Mouse (Mus musculus): ENCODE data around the gene Ctsw. TPM values are rescaled to one million over a fixed set of nuclear protein-coding genes. Genes with fewer than 3 reads are reported as not detected.

Gene Ctsw
- polyA plus RNA-seq, 1 experiment, result not detected

DNA sequence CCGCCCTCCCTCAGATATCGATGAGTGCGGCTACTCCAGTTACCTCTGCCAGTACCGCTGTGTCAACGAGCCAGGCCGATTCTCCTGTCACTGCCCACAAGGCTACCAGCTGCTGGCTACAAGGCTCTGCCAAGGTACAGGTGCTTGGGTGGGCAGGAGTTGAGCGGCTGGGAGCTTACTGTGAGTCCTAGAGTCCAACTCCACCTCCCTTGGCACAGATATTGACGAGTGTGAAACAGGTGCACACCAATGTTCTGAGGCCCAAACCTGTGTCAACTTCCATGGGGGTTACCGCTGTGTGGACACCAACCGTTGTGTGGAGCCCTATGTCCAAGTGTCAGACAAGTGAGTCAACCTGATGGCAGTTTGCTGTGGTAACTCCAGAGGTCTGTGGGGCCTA lies 11.7 kb upstream of the Ctsw start:
- Histone ChIP-seq H3K36me3 (ENCODE audit: control insufficient read depth, insufficient read depth, low read length) (no peaks in the 10 kb centered on the region), H3K27ac (ENCODE audit: control insufficient read depth, insufficient read depth, low read depth, low read length) (no peak overlapping the region), H3K27me3 (ENCODE audit: control insufficient read depth, insufficient read depth, low read length) (no peaks in the 10 kb centered on the region), H3K4me3 (ENCODE audit: control insufficient read depth, low read depth, low read length) (no peak overlapping the region), H3K4me1 (ENCODE audit: control insufficient read depth, insufficient read depth, low read length) (peaks cover 10% of the 10 kb centered on the region)
- 0 out of 2 replicates have a peak, but pooled peaks have one; percentile 15 for TF ChIP-seq POLR2A (IDR thresholded peaks at IDR 0.05; ENCODE audit: control insufficient read depth, low read depth, low read length)
- no peak for TF ChIP-seq CTCF (IDR thresholded peaks at IDR 0.05; ENCODE audit: control insufficient read depth, insufficient read depth, insufficient replicate concordance, low read depth, low read length)

DNA sequence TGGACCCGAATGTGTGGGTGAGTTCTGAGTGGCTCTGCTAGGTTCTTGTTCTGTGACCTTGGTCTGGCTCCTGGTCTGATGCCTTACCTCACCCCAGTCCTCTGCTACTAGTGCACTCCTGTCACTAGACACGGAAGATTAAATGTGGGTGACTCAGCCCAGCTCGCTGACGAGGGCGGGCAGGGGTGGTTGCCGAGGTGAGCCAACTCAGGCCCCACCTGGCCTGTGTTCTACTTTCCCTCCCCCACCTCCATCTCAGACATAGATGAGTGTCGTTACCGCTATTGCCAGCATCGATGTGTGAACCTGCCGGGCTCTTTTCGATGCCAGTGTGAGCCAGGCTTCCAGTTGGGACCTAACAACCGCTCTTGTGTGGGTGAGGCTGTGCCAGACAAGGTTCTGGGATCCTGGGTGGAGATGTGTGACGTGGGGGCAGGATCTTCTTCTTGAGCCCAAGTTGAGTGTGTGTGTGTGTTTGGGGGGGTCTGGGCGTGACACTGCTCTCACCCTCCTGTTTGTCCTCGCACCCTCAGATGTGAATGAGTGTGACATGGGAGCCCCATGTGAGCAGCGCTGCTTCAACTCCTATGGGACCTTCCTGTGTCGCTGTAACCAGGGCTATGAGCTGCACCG lies 9.5 kb upstream of the Ctsw start:
- Histone ChIP-seq H3K4me3 (ENCODE audit: control insufficient read depth, low read depth, low read length) (no peak overlapping the region), H3K27me3 (ENCODE audit: control insufficient read depth, insufficient read depth, low read length) (no peaks in the 10 kb centered on the region), H3K4me1 (ENCODE audit: control insufficient read depth, insufficient read depth, low read length) (peaks cover 23% of the 10 kb centered on the region), H3K36me3 (ENCODE audit: control insufficient read depth, insufficient read depth, low read length) (no peaks in the 10 kb centered on the region), H3K27ac (ENCODE audit: control insufficient read depth, insufficient read depth, low read depth, low read length) (no peak overlapping the region)
- no peak for TF ChIP-seq POLR2A (IDR thresholded peaks at IDR 0.05; ENCODE audit: control insufficient read depth, low read depth, low read length)
- no peak for TF ChIP-seq CTCF (IDR thresholded peaks at IDR 0.05; ENCODE audit: control insufficient read depth, insufficient read depth, insufficient replicate concordance, low read depth, low read length)

DNA sequence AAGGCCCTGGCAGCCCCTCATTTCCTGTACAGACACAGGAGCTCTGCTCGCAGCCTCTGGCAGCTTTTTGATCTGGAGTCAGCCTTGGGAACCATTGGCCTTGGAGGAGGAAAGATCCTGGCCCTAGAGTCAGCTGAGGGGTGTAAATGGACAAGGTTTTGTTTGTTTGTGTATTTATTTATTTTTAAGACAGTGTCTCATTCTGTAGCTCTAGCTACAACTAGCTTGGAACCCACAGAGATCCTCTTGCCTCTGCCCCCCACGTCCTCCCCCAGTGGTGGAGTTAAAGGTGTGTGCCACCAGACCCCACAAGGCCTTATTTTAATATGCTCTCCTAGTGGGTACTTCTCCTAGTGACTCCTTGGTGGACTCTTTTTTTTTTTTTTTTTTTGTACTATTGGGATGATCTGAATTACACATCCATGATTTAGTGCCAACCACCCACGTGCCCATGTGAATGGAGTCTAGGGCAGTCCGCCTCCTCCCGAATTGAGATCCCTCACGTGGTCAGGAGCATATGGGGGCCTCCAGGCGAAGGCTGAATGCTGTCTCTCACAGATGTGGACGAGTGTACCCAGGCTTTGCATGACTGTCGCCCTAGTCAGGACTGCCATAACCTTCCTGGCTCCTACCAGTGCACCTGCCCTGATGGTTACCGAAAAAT lies 8.8 kb upstream of the Ctsw start:
- Histone ChIP-seq H3K27me3 (ENCODE audit: control insufficient read depth, insufficient read depth, low read length) (no peaks in the 10 kb centered on the region), H3K4me3 (ENCODE audit: control insufficient read depth, low read depth, low read length) (no peak overlapping the region), H3K27ac (ENCODE audit: control insufficient read depth, insufficient read depth, low read depth, low read length) (no peak overlapping the region), H3K36me3 (ENCODE audit: control insufficient read depth, insufficient read depth, low read length) (no peaks in the 10 kb centered on the region), H3K4me1 (ENCODE audit: control insufficient read depth, insufficient read depth, low read length) (peaks cover 23% of the 10 kb centered on the region)
- TF ChIP-seq POLR2A (IDR thresholded peaks at IDR 0.05; ENCODE audit: control insufficient read depth, low read depth, low read length) (no peak), CTCF (IDR thresholded peaks at IDR 0.05; ENCODE audit: control insufficient read depth, insufficient read depth, insufficient replicate concordance, low read depth, low read length) (no peak)

DNA sequence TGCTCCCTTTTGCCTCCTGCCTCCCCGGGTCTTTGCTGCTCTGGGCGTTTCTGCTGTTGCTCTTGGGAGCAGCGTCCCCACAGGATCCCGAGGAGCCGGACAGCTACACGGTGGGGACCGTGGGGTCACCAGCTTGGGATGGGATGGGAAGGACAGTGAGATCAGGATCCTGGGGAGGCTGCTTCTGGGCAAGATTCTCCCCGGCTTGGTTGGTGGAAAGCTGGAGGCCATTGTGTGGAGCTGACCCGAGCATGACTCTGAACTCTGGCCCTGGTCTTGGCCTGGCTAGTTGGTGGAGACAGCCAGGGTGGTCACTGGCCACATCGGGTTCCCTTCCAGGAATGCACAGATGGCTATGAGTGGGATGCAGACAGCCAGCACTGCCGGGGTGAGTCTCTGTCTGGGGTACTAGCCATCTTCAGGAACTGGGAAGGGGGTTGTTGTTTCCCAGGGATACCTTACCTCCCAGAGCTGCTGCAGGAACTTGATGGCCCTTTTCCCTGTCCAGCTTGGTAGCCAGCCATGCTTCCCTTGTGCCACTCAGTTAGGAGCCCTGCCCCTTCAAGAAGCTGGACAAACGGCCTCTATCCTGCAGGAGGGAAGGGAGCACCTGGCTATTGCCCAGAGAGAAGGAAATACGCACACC lies 6.9 kb upstream of the Ctsw start:
- H3K36me3 ChIP-seq (ENCODE audit: control insufficient read depth, insufficient read depth, low read length), result no peaks in the 10 kb centered on the region
- no peaks in the 10 kb centered on the region for H3K27me3 ChIP-seq (ENCODE audit: control insufficient read depth, insufficient read depth, low read length)
- peak overlapping the region; percentile 72 for H3K27ac ChIP-seq (ENCODE audit: control insufficient read depth, insufficient read depth, low read depth, low read length)
- peaks cover 23% of the 10 kb centered on the region for H3K4me1 ChIP-seq (ENCODE audit: control insufficient read depth, insufficient read depth, low read length)
- peak overlapping the region; percentile 73 for H3K4me3 ChIP-seq (ENCODE audit: control insufficient read depth, low read depth, low read length)
- no peak for TF ChIP-seq CTCF (IDR thresholded peaks at IDR 0.05; ENCODE audit: control insufficient read depth, insufficient read depth, insufficient replicate concordance, low read depth, low read length)
- no peak for TF ChIP-seq POLR2A (IDR thresholded peaks at IDR 0.05; ENCODE audit: control insufficient read depth, low read depth, low read length)

DNA sequence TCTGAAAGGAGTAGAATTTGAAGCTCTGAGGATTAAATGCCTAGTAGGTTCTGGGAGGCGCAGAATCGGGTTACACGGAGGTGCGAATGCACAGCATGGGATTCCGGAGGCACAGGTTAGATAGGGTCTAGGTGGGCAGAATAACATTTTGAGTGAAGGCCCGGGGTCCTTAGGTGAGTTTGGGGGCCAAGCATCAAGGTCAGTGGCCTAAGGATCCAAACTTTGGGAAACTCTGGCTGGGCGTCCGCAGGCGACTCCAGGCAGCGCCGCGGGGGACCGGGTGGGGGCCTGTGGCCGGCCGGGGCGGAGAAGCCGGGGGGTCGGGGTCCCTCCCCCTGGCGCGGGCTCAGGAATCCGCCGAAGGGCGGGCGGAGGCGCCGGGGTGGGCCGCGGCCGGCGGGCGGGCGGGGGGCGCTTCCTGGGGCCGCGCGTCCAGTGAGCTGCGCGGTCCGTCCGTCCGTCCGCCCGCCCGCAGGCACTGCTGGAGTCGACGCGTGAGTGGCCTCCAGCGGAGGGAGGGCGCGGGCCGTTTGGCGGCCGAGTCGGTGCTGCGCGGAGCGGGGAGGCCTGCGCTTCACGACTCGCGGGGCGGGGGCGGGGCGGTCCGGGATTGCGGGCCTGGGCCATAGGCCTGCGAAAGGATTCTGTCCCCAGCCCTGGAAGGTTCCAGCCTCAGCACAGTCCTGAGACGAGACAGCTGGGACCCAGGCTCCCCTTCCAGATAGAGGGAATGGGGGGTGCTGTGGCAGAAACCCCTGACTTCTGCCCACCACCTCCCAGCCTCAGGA lies 6.2 kb upstream of the Ctsw start:
- Histone ChIP-seq H3K4me3 (ENCODE audit: control insufficient read depth, low read depth, low read length) (peak overlapping the region; percentile 75), H3K36me3 (ENCODE audit: control insufficient read depth, insufficient read depth, low read length) (no peaks in the 10 kb centered on the region), H3K27me3 (ENCODE audit: control insufficient read depth, insufficient read depth, low read length) (no peaks in the 10 kb centered on the region), H3K4me1 (ENCODE audit: control insufficient read depth, insufficient read depth, low read length) (peaks cover 23% of the 10 kb centered on the region), H3K27ac (ENCODE audit: control insufficient read depth, insufficient read depth, low read depth, low read length) (peak overlapping the region; percentile 72)
- TF ChIP-seq CTCF (IDR thresholded peaks at IDR 0.05; ENCODE audit: control insufficient read depth, insufficient read depth, insufficient replicate concordance, low read depth, low read length) (no peak), POLR2A (IDR thresholded peaks at IDR 0.05; ENCODE audit: control insufficient read depth, low read depth, low read length) (no peak)

DNA sequence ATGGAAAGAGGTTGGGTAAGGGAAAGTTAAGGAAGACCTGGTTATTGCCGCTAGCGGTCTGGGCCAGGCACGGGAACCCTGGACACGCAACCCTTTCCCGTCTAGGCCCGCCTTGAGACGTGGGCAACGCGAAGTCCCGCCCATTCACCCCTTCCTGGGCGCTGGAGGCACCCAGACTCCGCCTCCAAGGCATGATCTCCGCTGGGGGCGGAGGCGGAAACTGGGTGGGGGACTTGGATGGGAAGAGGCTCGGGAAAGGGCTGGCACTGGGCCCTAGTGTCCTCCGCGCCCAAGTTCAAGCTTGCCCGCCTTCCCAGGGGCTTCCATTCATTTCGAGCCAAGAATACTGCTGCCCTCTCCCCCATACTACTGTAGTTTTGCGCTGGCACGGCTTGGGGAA lies 5.4 kb upstream of the Ctsw start, which contains the start of gene Efemp2:
Gene Efemp2, plus strand, starts transcription at position 235 of the 400 bp plus-strand sequence.
- Histone ChIP-seq H3K4me3 (ENCODE audit: control insufficient read depth, low read depth, low read length) (peak within 1 kb of the TSS; percentile 75), H3K27ac (ENCODE audit: control insufficient read depth, insufficient read depth, low read depth, low read length) (peak within 1 kb of the TSS; percentile 72)

More for the DNA sequence above, 5.4 kb upstream of the Ctsw start, which contains the start of gene Efemp2:
- Histone ChIP-seq H3K4me1 (ENCODE audit: control insufficient read depth, insufficient read depth, low read length) (peaks cover 23% of the 10 kb centered on the region), H3K36me3 (ENCODE audit: control insufficient read depth, insufficient read depth, low read length) (no peaks in the 10 kb centered on the region), H3K27me3 (ENCODE audit: control insufficient read depth, insufficient read depth, low read length) (no peaks in the 10 kb centered on the region)
- TF ChIP-seq POLR2A (IDR thresholded peaks at IDR 0.05; ENCODE audit: control insufficient read depth, low read depth, low read length) (peak; percentile 30; the same call in 1 of the 2 replicates), CTCF (IDR thresholded peaks at IDR 0.05; ENCODE audit: control insufficient read depth, insufficient read depth, insufficient replicate concordance, low read depth, low read length) (no peak)

Measured in testis, adult 2 months (tissue).